Mouse (Mus musculus) adrenal gland, postnatal 4 days (tissue): ENCODE data around the gene Cwc15. TPM values are rescaled to one million over a fixed set of nuclear protein-coding genes. Genes with fewer than 3 reads are reported as not detected.

ENCODE experiments used
- DNase-seq, 2 experiments: peaks; one replicate each; pipeline ENCODE4 v3.0.0; 2021 to 2022; ENCODE audit warnings: low spot score in 2 of 2, mixed read lengths in 2 of 2
- total RNA-seq, 2 experiments: library from RNA; stranded (reverse); gene quantifications; 2 replicates each; pipeline ENCODE4 v1.2.3; 2021

Gene Cwc15
- total RNA-seq, 2 experiments from 2014 or later: 118 to 127 TPM

DNA sequence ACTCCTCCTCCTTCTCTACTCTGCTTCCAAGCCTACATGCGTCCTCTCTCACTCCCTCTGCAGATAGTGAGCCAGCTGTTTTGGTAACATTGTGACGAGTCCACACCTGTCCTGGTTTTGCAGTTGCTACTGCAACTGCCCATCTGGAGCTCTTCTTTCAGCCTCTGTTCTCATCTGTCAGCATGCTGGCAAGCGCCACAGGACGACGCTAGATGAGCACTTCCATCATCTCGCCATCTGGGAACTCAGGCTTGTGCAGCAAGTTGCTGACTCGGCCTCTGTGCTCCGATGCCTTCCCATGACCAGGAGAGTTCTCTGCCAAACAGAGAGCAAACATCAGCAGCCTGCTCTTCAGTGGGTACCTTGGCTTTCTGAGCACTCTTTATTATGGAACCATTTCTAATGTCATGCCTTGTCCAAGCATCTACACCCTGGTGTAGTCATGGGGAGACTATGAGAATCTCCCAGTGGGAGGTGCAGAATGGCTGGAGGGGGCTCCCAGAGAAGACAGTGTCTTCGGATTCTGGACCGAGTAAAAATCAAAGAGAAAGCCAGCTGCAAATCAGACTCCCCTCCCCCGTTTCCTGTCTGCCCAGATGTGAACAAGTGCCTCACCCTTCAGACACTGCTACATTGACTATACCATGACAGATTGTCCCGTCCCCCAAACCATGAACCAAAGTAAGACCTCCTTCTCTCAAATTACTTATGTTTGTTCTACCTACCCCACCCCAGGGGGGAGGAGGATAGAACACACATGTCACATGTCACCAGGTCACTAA, 47.4 kb downstream of the Cwc15 start:
- no peak for DNase-seq

DNA sequence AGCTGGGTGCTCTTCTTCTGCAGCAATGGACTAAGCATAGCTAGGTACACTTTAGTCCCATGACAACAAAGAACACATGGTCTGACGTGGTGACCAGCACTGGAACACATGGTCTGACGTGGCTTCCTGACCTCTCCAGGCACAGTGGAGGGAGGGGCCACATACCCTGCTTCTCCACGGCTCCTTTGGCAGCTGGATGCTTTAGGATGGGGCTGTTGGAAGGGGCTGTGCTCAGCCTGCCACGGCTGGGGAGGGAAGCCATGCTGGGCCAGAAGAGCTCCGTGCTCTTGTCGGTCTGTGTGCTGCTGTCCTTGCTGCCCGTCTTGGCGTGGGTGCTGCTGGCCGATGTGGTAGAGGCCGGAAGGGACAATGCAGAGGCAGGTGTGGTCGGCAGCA, 47.9 kb downstream of the Cwc15 start:
- no peak for DNase-seq

DNA sequence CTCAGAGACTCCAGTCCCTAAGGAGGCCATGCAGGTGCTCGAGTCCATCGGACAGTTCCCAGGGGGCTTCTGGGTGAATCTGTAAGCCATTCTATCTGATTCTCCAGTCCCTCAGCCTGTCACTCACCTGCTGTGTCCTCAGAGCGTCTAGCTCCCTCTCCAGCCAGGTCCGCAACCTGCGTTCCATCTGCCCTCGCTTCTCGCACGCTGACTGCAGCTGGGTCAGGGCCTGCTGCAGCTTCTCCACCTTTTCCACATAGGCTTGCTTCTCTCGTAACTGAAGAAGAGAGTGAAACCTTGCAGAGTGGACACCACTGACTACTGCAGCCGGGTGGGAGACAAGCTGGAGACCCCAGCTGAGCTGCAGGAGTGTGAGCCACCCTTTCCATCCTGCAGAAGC, 57.9 kb downstream of the Cwc15 start:
- DNase-seq: no peak

- no peak for DNase-seq
These were observed 59.0 kb downstream of the Cwc15 start for GRCm38 (mm10) chr9:14559430-14559829.

GRCm38 (mm10) chr9:14559996-14560395, 59.6 kb downstream of the Cwc15 start:
- DNase-seq: no peak

Other genes with a start within 250 kb of the Cwc15 start
- gene Sesn3, start 225.6 kb upstream of the Cwc15 start, total RNA-seq: 10 to 100 TPM; 50.7 to 52.8 TPM
- 10 to 100 TPM; 18.2 to 24.0 TPM for gene Endod1, start 119.1 kb upstream of the Cwc15 start, total RNA-seq
- gene Kdm4d, start 135 bp upstream of the Cwc15 start, total RNA-seq: under 1 TPM; 0.50 to 0.79 TPM
- gene Amotl1, start 144.4 kb downstream of the Cwc15 start, total RNA-seq: 10 to 100 TPM; 61.9 to 68.5 TPM
- gene Piwil4, start 240.1 kb downstream of the Cwc15 start, total RNA-seq: under 1 TPM; 0.28 to 0.40 TPM